Mouse (Mus musculus) midbrain, postnatal 0 days (tissue): ENCODE measurements around the gene Gm20388. TPM values are rescaled to one million over a fixed set of nuclear protein-coding genes. Genes with fewer than 3 reads are reported as not detected.

Source experiments
- ATAC-seq: fragments of 200-750 bp; cut with Nextera tagmentation; 2 replicates; pipeline ENCODE4 v1.8.0; 2017; ENCODE audit warnings: moderate number of reproducible peaks, mild to moderate bottlenecking, moderate TSS enrichment, moderate library complexity; ENCODE audit not compliant: low FRiP score
- DNase-seq: peaks from one replicate; pipeline ENCODE4 v3.0.0-alpha.2; 2015; ENCODE audit warnings: low spot score
- H3K27ac ChIP-seq: fragments of 300-500 bp; sonication (generic); 2 replicates; pipeline ENCODE4 v1.5.1; 2014; ENCODE audit warnings: low read depth, mild to moderate bottlenecking, low read length, mixed read lengths
- H3K27me3 ChIP-seq: fragments of 300-500 bp; sonication (generic); 2 replicates; pipeline ENCODE4 v1.6.1; 2014; ENCODE audit warnings: low read length, control low read depth, mixed read lengths; ENCODE audit not compliant: insufficient read depth
- H3K36me3 ChIP-seq: fragments of 300-500 bp; sonication (generic); 2 replicates; pipeline ENCODE4 v1.6.1; 2014; ENCODE audit warnings: low read length, control low read depth, mixed read lengths; ENCODE audit not compliant: insufficient read depth
- H3K4me1 ChIP-seq: fragments of 300-500 bp; sonication (generic); 2 replicates; pipeline ENCODE4 v1.6.1; 2014; ENCODE audit warnings: mild to moderate bottlenecking, control low read depth, antibody characterized with exemption, low read length, mixed read lengths; ENCODE audit not compliant: insufficient read depth
- H3K4me2 ChIP-seq: fragments of 300-500 bp; sonication (generic); 2 replicates; pipeline ENCODE4 v1.6.1; 2014; ENCODE audit warnings: low read depth, mild to moderate bottlenecking, low read length, mixed read lengths; ENCODE audit not compliant: poor library complexity, severe bottlenecking
- H3K4me3 ChIP-seq: fragments of 300-500 bp; sonication (generic); 2 replicates; pipeline ENCODE4 v1.5.1; 2014; ENCODE audit warnings: low read depth, mild to moderate bottlenecking, low read length, moderate library complexity
- H3K9ac ChIP-seq: fragments of 300-500 bp; sonication (generic); replicated peaks from 2 replicates; pipeline ENCODE4 v1.6.1; 2014; ENCODE audit warnings: mild to moderate bottlenecking, low read length, moderate library complexity, mixed read lengths; ENCODE audit not compliant: poor library complexity, severe bottlenecking
- H3K9me3 ChIP-seq: fragments of 300-500 bp; sonication (generic); 2 replicates; pipeline ENCODE4 v1.6.1; 2016; ENCODE audit warnings: low read length, control low read depth
- CTCF ChIP-seq: IDR thresholded peaks from 2 replicates; pipeline ENCODE4 v1.5.1; 2016; ENCODE audit warnings: antibody characterized with exemption, mild to moderate bottlenecking
- WGBS: fragments of 180-500 bp; shearing (Covaris S2); extraction: QIAGEN DNeasy Blood & Tissue Kit; methylation state at CpG from one replicate; pipeline ENCODE4 v1.1.7; 2014; 5-methylcytosine and 5-hydroxymethylcytosine counted together
- polyA plus RNA-seq: library from polyadenylated mRNA; unstranded; fragments of >200 nt; fragmentation: Nextera tagmentation; extraction: Ambion mirVana; gene quantifications from 2 replicates; pipeline ENCODE4 v1.2.1, GENCODE M21; 2015
- total RNA-seq: library from RNA; depleted of rRNA; stranded (reverse); fragments of >200 nt; gene quantifications from 2 replicates; pipeline ENCODE4 v1.2.3, GENCODE M21; 2014

Gm20388 gene
- total and polyA plus RNA-seq, 2 experiments from 2014 or later: 74.2 TPM; not detected in 1

- no peak for TF ChIP-seq CTCF
- Histone ChIP-seq H3K4me2 (no peak overlapping the region), H3K4me1 (peaks cover 6% of the 10 kb centered on the region; the same call in 1 of the 2 replicates), H3K27ac (no peak overlapping the region), H3K4me3 (no peak overlapping the region), H3K9ac (no peak overlapping the region), H3K27me3 (no peaks in the 10 kb centered on the region), H3K36me3 (no peaks in the 10 kb centered on the region), H3K9me3 (no peaks in the 10 kb centered on the region)
- ATAC-seq: no peak
- DNase-seq: no peak
- 79% methylated on average over 4 of the region's 4 CpGs for WGBS
Measured at GRCm38 (mm10) chr8:123678390-123678789, 3767.7 kb downstream of the Gm20388 start.

GRCm38 (mm10) chr8:123682073-123682761 is 3771.6 kb downstream of the Gm20388 start:
- Histone ChIP-seq H3K9me3 (no peaks in the 10 kb centered on the region), H3K9ac (no peak overlapping the region), H3K27me3 (no peaks in the 10 kb centered on the region), H3K36me3 (no peaks in the 10 kb centered on the region), H3K27ac (no peak overlapping the region), H3K4me2 (no peak overlapping the region), H3K4me1 (no peaks in the 10 kb centered on the region), H3K4me3 (no peak overlapping the region)
- ATAC-seq (no peak), DNase-seq (peak; percentile 23)
- 24% methylated on average over 18 of the region's 18 CpGs for WGBS
- no peak for TF ChIP-seq CTCF

GRCm38 (mm10) chr8:123683321-123683720 is 3772.7 kb downstream of the Gm20388 start:
- Histone ChIP-seq H3K4me2 (no peak overlapping the region), H3K4me1 (no peaks in the 10 kb centered on the region), H3K9me3 (no peaks in the 10 kb centered on the region), H3K27ac (no peak overlapping the region), H3K36me3 (no peaks in the 10 kb centered on the region), H3K9ac (no peak overlapping the region), H3K27me3 (no peaks in the 10 kb centered on the region), H3K4me3 (no peak overlapping the region)
- no peak for DNase-seq
- TF ChIP-seq CTCF: no peak
- no peak for ATAC-seq
- 63% methylated on average over 7 of the region's 7 CpGs for WGBS

GRCm38 (mm10) chr8:123684806-123685205 is 3774.2 kb downstream of the Gm20388 start:
- no peak for DNase-seq
- Histone ChIP-seq H3K9ac (no peak overlapping the region), H3K4me2 (no peak overlapping the region), H3K36me3 (no peaks in the 10 kb centered on the region), H3K4me1 (no peaks in the 10 kb centered on the region), H3K27ac (no peak overlapping the region), H3K9me3 (no peaks in the 10 kb centered on the region), H3K4me3 (no peak overlapping the region), H3K27me3 (no peaks in the 10 kb centered on the region)
- WGBS: 88% methylated on average over 7 of the region's 7 CpGs
- ATAC-seq: no peak
- TF ChIP-seq CTCF: no peak

DNA sequence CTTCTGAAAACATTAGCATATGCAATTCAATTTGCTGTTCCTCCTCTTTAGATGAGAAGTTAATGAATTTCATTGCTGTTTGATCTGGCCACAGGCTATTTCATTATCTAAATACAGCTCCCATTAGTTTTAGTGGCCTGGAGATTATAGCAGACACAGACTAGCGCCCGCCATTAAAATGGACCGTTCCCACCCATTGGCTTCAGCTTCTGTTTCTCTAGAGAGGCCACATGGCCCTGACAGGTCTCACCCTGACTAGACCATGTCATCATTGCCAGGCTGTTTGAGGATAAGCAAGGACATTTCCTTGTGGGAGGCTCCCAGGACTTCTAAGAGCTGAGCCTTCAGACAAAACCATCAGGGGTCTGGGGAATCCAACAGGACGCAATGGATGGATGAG is 3774.8 kb downstream of the Gm20388 start:
- Histone ChIP-seq H3K4me1 (no peaks in the 10 kb centered on the region), H3K36me3 (no peaks in the 10 kb centered on the region), H3K9ac (no peak overlapping the region), H3K9me3 (no peaks in the 10 kb centered on the region), H3K4me2 (no peak overlapping the region), H3K27me3 (no peaks in the 10 kb centered on the region), H3K27ac (no peak overlapping the region), H3K4me3 (no peak overlapping the region)
- DNase-seq: peak; percentile 9
- ATAC-seq: no peak
- WGBS: 52% methylated on average over 4 of the region's 4 CpGs
- no peak for TF ChIP-seq CTCF

DNA sequence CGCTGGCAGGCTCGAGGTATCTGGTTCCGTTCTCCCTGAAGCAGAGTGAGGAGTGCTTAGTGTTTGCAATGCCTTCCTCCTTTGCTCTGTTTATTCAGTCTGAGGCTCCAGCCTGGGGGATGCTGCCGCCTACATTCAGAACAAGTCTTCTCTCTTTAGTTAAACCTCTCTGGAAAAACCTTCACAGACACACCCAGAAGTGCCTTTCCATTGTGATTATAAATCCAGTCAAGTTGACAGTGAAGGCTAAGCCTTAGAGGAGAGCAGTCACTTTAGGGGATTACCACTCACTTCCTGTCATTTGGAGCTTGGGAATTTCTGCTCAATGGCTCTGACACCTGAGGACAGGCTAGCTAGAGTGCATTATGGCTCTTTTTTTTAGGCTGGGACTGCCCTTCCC is 3777.2 kb downstream of the Gm20388 start:
- Histone ChIP-seq H3K27ac (no peak overlapping the region), H3K27me3 (no peaks in the 10 kb centered on the region), H3K4me3 (no peak overlapping the region), H3K9me3 (no peaks in the 10 kb centered on the region), H3K9ac (no peak overlapping the region), H3K36me3 (no peaks in the 10 kb centered on the region), H3K4me1 (no peaks in the 10 kb centered on the region), H3K4me2 (no peak overlapping the region)
- DNase-seq: no peak
- no peak for ATAC-seq
- WGBS: 51% methylated on average over 4 of the region's 4 CpGs
- TF ChIP-seq CTCF: no peak
